In genomic region chr17:29668051-29668986, GRCm38 (mm10) we compare ENCODE assay signal across 10 mouse cellular contexts. TPM values are rescaled to one million over a fixed set of nuclear protein-coding genes. Genes with fewer than 3 reads are reported as not detected.
DNase-seq lines count a peak whose midpoint lies in the region; ATAC-seq lines count a peak whose summit lies in the region.
"Had no signal": no experiment of that assay in that cellular context is flagged by ENCODE, and none has a peak within 500 bp of the region (broad histone marks: within the 10 kb centered on the region; RNA-seq: fewer than 3 reads in every experiment).

No protein-coding gene starts in this region.

- no peak overlapping the region for H3K4me2 ChIP-seq in neural tube, embryonic 13.5 days

- peak; percentile 72; the same call in 1 of the 2 replicates for ATAC-seq in neural tube, embryonic 13.5 days (ENCODE audit: low read depth)

- DNase-seq in neural tube, embryonic 10.5 days (ENCODE audit: extremely low spot score, low spot score) = no peak
- peak; percentile 93 for DNase-seq in cerebellum, adult 9-10 months
- peak; percentile 39 to 45 for DNase-seq in left cerebral cortex, postnatal 10 days (ENCODE audit: extremely low spot score in 1 of 2, low spot score in 2 of 2)
- DNase-seq in right cerebral cortex, postnatal 4 days = peak; percentile 40
- no peak for DNase-seq in T-cell, adult 2 months (ENCODE audit: low spot score)
- no peak for DNase-seq in embryo, embryonic 11 days
- DNase-seq in gastrocnemius, postnatal 10 days = no peak
- DNase-seq: kidney, adult 8-10 months; thymus, postnatal 25 days had no signal

- peaks cover 27% of the 10 kb centered on the region for H3K4me1 ChIP-seq in neural tube, embryonic 13.5 days (replicated peaks)

- peak overlapping the region; percentile 79 for H3K27ac ChIP-seq in neural tube, embryonic 13.5 days (replicated peaks)

- peaks cover 46% of the 10 kb centered on the region for H3K36me3 ChIP-seq in neural tube, embryonic 13.5 days

- no peaks in the 10 kb centered on the region for H3K9me3 ChIP-seq in neural tube, embryonic 13.5 days

- H3K9ac ChIP-seq in neural tube, embryonic 13.5 days = peak overlapping the region; percentile 43; the same call in 1 of the 2 replicates

- no peak overlapping the region for H3K4me3 ChIP-seq in neural tube, embryonic 13.5 days

- no peaks in the 10 kb centered on the region for H3K27me3 ChIP-seq in neural tube, embryonic 13.5 days

- 67% methylated on average over 10 of the region's 10 CpGs for WGBS in neural tube, embryonic 13.5 days

- intact Hi-C loops in left cerebral cortex, postnatal 10 days (cut with DNase I) = no loop called here

RNA-seq across cellular contexts. Expression of gene Cmtr1, which starts 7.9 kb away (rescaled TPM):
- polyA plus RNA-seq in neural tube, embryonic 13.5 days (2015; fragmentation: Nextera tagmentation; extraction: Ambion mirVana) = 127 and 131 TPM in 2 replicates
- 100 to 1,000 TPM in 1 of 2 experiments, 10 to 100 TPM in 1; 85.1 to 104 TPM for total RNA-seq in left cerebral cortex, postnatal 10 days (2021)
- total RNA-seq in gastrocnemius, postnatal 10 days (2021) = 10 to 100 TPM; 46.1 to 51.9 TPM

RNA-seq across cellular contexts. Expression of gene Ccdc167, which starts 48.5 kb away (rescaled TPM):
- 12.4 and 13.0 TPM in 2 replicates for polyA plus RNA-seq in neural tube, embryonic 13.5 days (2015; fragmentation: Nextera tagmentation; extraction: Ambion mirVana)
- total RNA-seq in left cerebral cortex, postnatal 10 days (2021) = 10 to 100 TPM; 11.9 to 12.8 TPM
- 1 to 10 TPM; 6.2 to 9.3 TPM for total RNA-seq in gastrocnemius, postnatal 10 days (2021)

RNA-seq across cellular contexts. Expression of gene Gm28043, which starts 53.6 kb away (rescaled TPM):
- 2.3 and 3.7 TPM in 2 replicates for polyA plus RNA-seq in neural tube, embryonic 13.5 days (2015; fragmentation: Nextera tagmentation; extraction: Ambion mirVana)
- 1 to 10 TPM; 3.8 to 4.2 TPM for total RNA-seq in left cerebral cortex, postnatal 10 days (2021)
- 1 to 10 TPM in 1 of 2 experiments, under 1 TPM in 1; 0.96 to 1.8 TPM for total RNA-seq in gastrocnemius, postnatal 10 days (2021)

RNA-seq across cellular contexts. Expression of gene Rnf8, which starts 53.7 kb away (rescaled TPM):
- 75.5 and 94.0 TPM in 2 replicates for polyA plus RNA-seq in neural tube, embryonic 13.5 days (2015; fragmentation: Nextera tagmentation; extraction: Ambion mirVana)
- 10 to 100 TPM; 44.0 to 47.8 TPM for total RNA-seq in left cerebral cortex, postnatal 10 days (2021)
- total RNA-seq in gastrocnemius, postnatal 10 days (2021) = 10 to 100 TPM; 27.2 to 29.1 TPM

Comparison
In these comparisons a context has a peak if more than half of its experiments do, and no peak if none do; other contexts are left out.
1. DNase-seq: peak in cerebellum, adult 9-10 months (single experiment), left cerebral cortex, postnatal 10 days (2 of 2) and right cerebral cortex, postnatal 4 days (single experiment); none in neural tube, embryonic 10.5 days (single experiment), T-cell, adult 2 months (single experiment), embryo, embryonic 11 days (single experiment) and gastrocnemius, postnatal 10 days (single experiment).